Mouse (Mus musculus): Measurements from ENCODE around the gene B3gnt8. TPM values are rescaled to one million over a fixed set of nuclear protein-coding genes. Genes with fewer than 3 reads are reported as not detected.

The B3gnt8 gene
- polyA plus RNA-seq, 1 experiment: 8.2 TPM

DNA sequence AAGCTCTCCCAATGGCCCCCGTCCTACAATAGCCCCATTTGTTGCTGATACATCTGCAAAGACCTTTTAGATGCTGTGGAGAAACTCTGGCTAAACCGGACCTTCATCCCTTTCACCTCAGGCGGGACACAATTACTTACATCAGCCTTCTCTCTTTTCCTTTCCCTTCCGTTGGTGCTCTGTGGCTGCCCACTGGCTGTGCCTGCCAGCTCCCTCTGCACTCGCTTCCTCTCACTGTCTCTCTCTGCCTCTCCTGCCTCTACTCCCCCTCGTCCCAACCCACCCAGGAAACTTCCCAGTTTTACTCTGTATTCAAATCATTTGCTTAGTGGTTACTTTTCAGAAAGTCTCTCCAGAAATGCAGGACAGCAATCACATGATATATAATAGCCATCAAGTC lies 16.4 kb upstream of the B3gnt8 start:
- Histone ChIP-seq H3K27me3 (ENCODE audit: control insufficient read depth, insufficient read depth, low read length) (no peaks in the 10 kb centered on the region), H3K27ac (ENCODE audit: insufficient read depth, low read depth, low read length) (no peak overlapping the region), H3K36me3 (ENCODE audit: control insufficient read depth, insufficient read depth, low read length) (no peaks in the 10 kb centered on the region), H3K4me3 (ENCODE audit: low read depth, low read length) (no peak overlapping the region), H3K4me1 (ENCODE audit: control insufficient read depth, insufficient read depth, insufficient read length, low read length) (peaks cover 15% of the 10 kb centered on the region; the same call in 1 of the 2 replicates)
- TF ChIP-seq POLR2A (IDR thresholded peaks at IDR 0.05; ENCODE audit: low read depth, low read length) (no peak), CTCF (IDR thresholded peaks at IDR 0.05; ENCODE audit: extremely low read depth, insufficient read length, insufficient replicate concordance, low read depth, low read length) (no peak)
- 36% methylated on average over 6 of the region's 6 CpGs for WGBS

DNA sequence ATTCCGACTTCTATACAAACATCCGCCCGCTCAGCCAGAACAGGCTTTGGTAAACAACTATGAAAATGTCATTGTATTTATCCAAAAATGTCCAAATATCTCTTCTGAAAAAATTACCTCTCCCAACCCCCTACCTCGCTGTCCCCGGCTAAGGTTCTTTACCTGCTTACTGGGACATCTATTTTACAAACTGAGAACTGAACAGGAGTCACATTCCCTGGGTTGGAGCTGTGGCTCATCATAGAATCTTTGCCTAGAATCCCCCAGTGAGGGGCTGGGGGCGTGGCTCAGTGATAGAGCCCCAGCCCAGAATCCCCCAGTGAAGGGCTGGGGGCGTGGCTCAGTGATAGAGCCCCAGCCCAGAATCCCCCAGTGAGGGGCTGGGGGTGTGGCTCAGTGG lies 15.0 kb upstream of the B3gnt8 start:
- H3K27ac ChIP-seq (ENCODE audit: insufficient read depth, low read depth, low read length): no peak overlapping the region
- peaks cover 21% of the 10 kb centered on the region for H3K4me1 ChIP-seq (ENCODE audit: control insufficient read depth, insufficient read depth, insufficient read length, low read length)
- no peak overlapping the region for H3K4me3 ChIP-seq (ENCODE audit: low read depth, low read length)
- 41% methylated on average over 7 of the region's 7 CpGs for WGBS
- no peaks in the 10 kb centered on the region for H3K27me3 ChIP-seq (ENCODE audit: control insufficient read depth, insufficient read depth, low read length)
- no peak for TF ChIP-seq POLR2A (IDR thresholded peaks at IDR 0.05; ENCODE audit: low read depth, low read length)
- TF ChIP-seq CTCF (IDR thresholded peaks at IDR 0.05; ENCODE audit: extremely low read depth, insufficient read length, insufficient replicate concordance, low read depth, low read length): no peak
- no peaks in the 10 kb centered on the region for H3K36me3 ChIP-seq (ENCODE audit: control insufficient read depth, insufficient read depth, low read length)

DNA sequence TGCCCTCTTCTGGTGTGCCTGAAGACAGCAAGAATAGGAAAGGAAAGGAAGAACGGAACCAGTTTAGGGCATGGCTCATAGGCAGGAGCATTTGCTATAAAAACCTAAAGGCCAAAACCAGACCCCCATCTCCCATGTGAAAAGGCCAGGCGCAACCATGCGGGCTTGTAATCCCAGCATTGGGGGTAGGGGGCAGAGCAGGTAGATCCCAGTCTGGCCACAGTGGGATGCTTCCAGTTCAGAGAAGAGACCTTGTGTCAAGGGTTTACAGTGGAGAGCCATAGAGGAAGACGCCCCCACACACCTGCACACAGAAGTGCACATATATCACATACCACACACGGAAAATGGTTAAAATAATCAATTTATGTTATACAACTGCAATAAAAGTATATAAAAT lies 12.4 kb upstream of the B3gnt8 start:
- no peak overlapping the region for H3K27ac ChIP-seq (ENCODE audit: insufficient read depth, low read depth, low read length)
- peaks cover 29% of the 10 kb centered on the region for H3K4me1 ChIP-seq (ENCODE audit: control insufficient read depth, insufficient read depth, insufficient read length, low read length)
- no peaks in the 10 kb centered on the region for H3K36me3 ChIP-seq (ENCODE audit: control insufficient read depth, insufficient read depth, low read length)
- H3K4me3 ChIP-seq (ENCODE audit: low read depth, low read length): peak overlapping the region; percentile 51
- H3K27me3 ChIP-seq (ENCODE audit: control insufficient read depth, insufficient read depth, low read length): no peaks in the 10 kb centered on the region
- 88% methylated on average over 5 of the region's 5 CpGs for WGBS
- TF ChIP-seq CTCF (IDR thresholded peaks at IDR 0.05; ENCODE audit: extremely low read depth, insufficient read length, insufficient replicate concordance, low read depth, low read length) (no peak), POLR2A (IDR thresholded peaks at IDR 0.05; ENCODE audit: low read depth, low read length) (no peak)

DNA sequence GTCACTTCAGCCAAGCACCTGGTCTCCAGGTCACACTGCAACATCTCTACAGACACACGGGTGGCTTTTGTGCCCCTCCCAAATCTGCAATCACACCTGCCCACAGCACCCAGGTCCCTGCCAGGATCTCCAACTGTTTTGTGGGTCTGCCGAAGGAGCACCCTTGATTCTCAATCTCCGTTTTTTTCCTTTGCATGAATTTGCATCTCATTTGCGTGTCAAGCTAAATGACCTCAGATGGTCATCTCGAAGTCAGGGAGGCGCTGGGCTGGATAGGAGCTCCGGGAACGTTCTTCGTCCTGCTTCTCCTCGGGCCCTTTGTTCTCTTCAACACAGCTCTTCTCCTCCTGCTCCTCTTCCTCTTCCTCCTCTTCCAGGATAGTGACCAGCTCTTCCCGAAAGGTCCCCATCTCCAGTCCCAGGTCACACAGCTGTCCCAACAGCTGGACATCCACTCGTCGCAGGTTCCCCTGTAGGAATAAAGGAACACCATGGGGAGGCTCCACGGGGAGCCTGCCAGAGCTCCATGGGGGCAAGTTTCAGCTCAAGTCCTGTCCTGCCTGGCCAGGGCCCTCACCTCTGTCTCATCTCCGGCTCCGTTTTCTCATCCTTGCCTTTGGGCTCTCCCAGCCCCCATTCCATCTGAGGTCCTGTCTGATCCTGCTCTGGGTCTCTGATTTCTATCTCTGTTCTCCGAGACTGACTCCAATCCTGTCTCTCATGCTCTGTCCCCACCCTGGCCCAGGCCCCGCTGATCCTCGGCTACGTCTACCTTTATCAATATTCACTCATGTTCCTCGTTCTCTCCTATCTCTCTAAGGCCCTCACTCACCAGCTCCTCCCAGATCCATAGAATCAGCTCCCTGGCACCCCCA lies 11.4 kb upstream of the B3gnt8 start:
- 50% methylated on average over 21 of the region's 21 CpGs for WGBS
- H3K27ac ChIP-seq (ENCODE audit: insufficient read depth, low read depth, low read length): peak overlapping the region; percentile 98
- TF ChIP-seq POLR2A (IDR thresholded peaks at IDR 0.05; ENCODE audit: low read depth, low read length) (peak; percentile 28; the same call in 1 of the 2 replicates), CTCF (IDR thresholded peaks at IDR 0.05; ENCODE audit: extremely low read depth, insufficient read length, insufficient replicate concordance, low read depth, low read length) (no peak)

DNA sequence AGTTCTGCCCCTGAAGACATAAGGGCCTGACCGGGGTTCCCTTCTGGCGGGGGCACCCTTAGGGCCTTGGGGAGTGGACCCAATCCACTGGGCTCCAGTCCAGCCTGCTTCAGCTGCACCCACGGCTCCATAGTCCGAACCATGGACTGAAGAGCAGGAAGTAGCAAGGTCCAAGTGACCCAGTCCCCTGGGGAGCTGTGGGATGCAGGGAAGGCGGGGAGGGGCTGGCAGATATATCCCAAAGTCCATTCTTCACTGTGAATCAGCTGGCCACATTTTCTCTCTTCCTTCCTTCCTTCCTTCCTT lies 10.8 kb upstream of the B3gnt8 start, which contains the start of gene Erich4:
TSS of gene Erich4 (minus strand) at position 187 of the 306 bp plus-strand sequence.
- H3K4me1 ChIP-seq (ENCODE audit: control insufficient read depth, insufficient read depth, insufficient read length, low read length): peaks cover 25% of the 10 kb centered on the region
- H3K27ac ChIP-seq (ENCODE audit: insufficient read depth, low read depth, low read length): peak within 1 kb of the TSS; percentile 98
- no peaks in the 10 kb centered on the region for H3K27me3 ChIP-seq (ENCODE audit: control insufficient read depth, insufficient read depth, low read length)
- peak within 1 kb of the TSS; percentile 69 for H3K4me3 ChIP-seq (ENCODE audit: low read depth, low read length)
- no peaks in the 10 kb centered on the region for H3K36me3 ChIP-seq (ENCODE audit: control insufficient read depth, insufficient read depth, low read length)
- TF ChIP-seq POLR2A (IDR thresholded peaks at IDR 0.05; ENCODE audit: low read depth, low read length): peak; percentile 64; the same call in 1 of the 2 replicates
- no peak for TF ChIP-seq CTCF (IDR thresholded peaks at IDR 0.05; ENCODE audit: extremely low read depth, insufficient read length, insufficient replicate concordance, low read depth, low read length)
- WGBS: 23% methylated on average over 5 of the region's 5 CpGs

More for the DNA sequence above, 11.4 kb upstream of the B3gnt8 start:
- Histone ChIP-seq H3K4me3 (ENCODE audit: low read depth, low read length) (peak overlapping the region; percentile 69), H3K27me3 (ENCODE audit: control insufficient read depth, insufficient read depth, low read length) (no peaks in the 10 kb centered on the region), H3K36me3 (ENCODE audit: control insufficient read depth, insufficient read depth, low read length) (no peaks in the 10 kb centered on the region), H3K4me1 (ENCODE audit: control insufficient read depth, insufficient read depth, insufficient read length, low read length) (peaks cover 27% of the 10 kb centered on the region)

- Histone ChIP-seq H3K27ac (ENCODE audit: insufficient read depth, low read depth, low read length) (no peak overlapping the region), H3K36me3 (ENCODE audit: control insufficient read depth, insufficient read depth, low read length) (peaks cover 18% of the 10 kb centered on the region), H3K4me1 (ENCODE audit: control insufficient read depth, insufficient read depth, insufficient read length, low read length) (peaks cover 23% of the 10 kb centered on the region), H3K4me3 (ENCODE audit: low read depth, low read length) (no peak overlapping the region), H3K27me3 (ENCODE audit: control insufficient read depth, insufficient read depth, low read length) (no peaks in the 10 kb centered on the region)
- TF ChIP-seq CTCF (IDR thresholded peaks at IDR 0.05; ENCODE audit: extremely low read depth, insufficient read length, insufficient replicate concordance, low read depth, low read length) (no peak), POLR2A (IDR thresholded peaks at IDR 0.05; ENCODE audit: low read depth, low read length) (no peak)
- 76% methylated on average over 10 of the region's 10 CpGs for WGBS
These were observed 8.9 kb upstream of the B3gnt8 start for GRCm38 (mm10) chr7:25617376-25618160.

Data from small intestine, adult 2 months (tissue).